Mouse (Mus musculus) heart, postnatal 0 days (tissue): Measurements from ENCODE around the gene Syt3. TPM values are rescaled to one million over a fixed set of nuclear protein-coding genes. Genes with fewer than 3 reads are reported as not detected.

Source experiments
- ATAC-seq: fragments of 200-750 bp; cut with Nextera tagmentation; 2 replicates; pipeline ENCODE4 v1.8.0; 2017; ENCODE audit warnings: low read depth, moderate number of reproducible peaks, moderate library complexity; ENCODE audit not compliant: insufficient read depth
- DNase-seq: peaks from one replicate; pipeline ENCODE4 v3.0.0-alpha.2; 2016; ENCODE audit warnings: low spot score
- H3K27ac ChIP-seq: fragments of 300-500 bp; sonication (generic); 2 replicates; pipeline ENCODE4 v1.5.1; 2014; ENCODE audit warnings: low read depth, mild to moderate bottlenecking
- H3K27me3 ChIP-seq: fragments of 300-500 bp; sonication (generic); 2 replicates; pipeline ENCODE4 v1.6.1; 2014; ENCODE audit warnings: low read length, mixed read lengths; ENCODE audit not compliant: control insufficient read depth, insufficient read depth
- H3K36me3 ChIP-seq: fragments of 300-500 bp; sonication (generic); replicated peaks from 2 replicates; pipeline ENCODE4 v1.6.1; 2014; ENCODE audit warnings: low read length, mixed read lengths; ENCODE audit not compliant: control insufficient read depth, insufficient read depth
- H3K4me1 ChIP-seq: fragments of 300-500 bp; sonication (generic); 2 replicates; pipeline ENCODE4 v1.6.1; 2014; ENCODE audit warnings: antibody characterized with exemption; ENCODE audit not compliant: control insufficient read depth, insufficient read depth
- H3K4me2 ChIP-seq: fragments of 300-500 bp; sonication (generic); 2 replicates; pipeline ENCODE4 v1.6.1; 2014; ENCODE audit warnings: low read depth, mild to moderate bottlenecking, low read length, moderate library complexity
- H3K4me3 ChIP-seq: fragments of 300-500 bp; sonication (generic); 2 replicates; pipeline ENCODE4 v1.5.1; 2014; ENCODE audit warnings: low read depth, low read length
- H3K9ac ChIP-seq: fragments of 300-500 bp; sonication (generic); replicated peaks from 2 replicates; pipeline ENCODE4 v1.6.1; 2014; ENCODE audit warnings: low read depth, low read length, mixed read lengths
- H3K9me3 ChIP-seq: fragments of 300-500 bp; sonication (generic); replicated peaks from 2 replicates; pipeline ENCODE4 v1.6.1; 2016; ENCODE audit warnings: low read length; ENCODE audit not compliant: control insufficient read depth
- CTCF ChIP-seq: IDR thresholded peaks from 2 replicates; pipeline ENCODE4 v1.5.1; 2016; ENCODE audit warnings: antibody characterized with exemption, control low read depth, low read depth
- EP300 ChIP-seq: IDR thresholded peaks from 2 replicates; pipeline ENCODE4 v1.6.1; 2016; ENCODE audit warnings: antibody characterized with exemption, low read depth
- WGBS: fragments of 180-500 bp; shearing (Covaris S2); extraction: QIAGEN DNeasy Blood & Tissue Kit; methylation state at CpG from one replicate; pipeline ENCODE4 v1.1.7; 2014; 5-methylcytosine and 5-hydroxymethylcytosine counted together
- polyA plus RNA-seq: library from polyadenylated mRNA; unstranded; fragments of >200 nt; fragmentation: Nextera tagmentation; extraction: Ambion mirVana; gene quantifications from 2 replicates; pipeline ENCODE4 v1.2.1, GENCODE M21; 2015
- total RNA-seq: library from RNA; depleted of rRNA; stranded (reverse); fragments of >200 nt; gene quantifications from 2 replicates; pipeline ENCODE4 v1.2.3, GENCODE M21; 2014; ENCODE audit warnings: low replicate concordance

The Syt3 gene
- total and polyA plus RNA-seq, 2 experiments from 2014 or later, result 0.86 to 3.1 TPM

DNA sequence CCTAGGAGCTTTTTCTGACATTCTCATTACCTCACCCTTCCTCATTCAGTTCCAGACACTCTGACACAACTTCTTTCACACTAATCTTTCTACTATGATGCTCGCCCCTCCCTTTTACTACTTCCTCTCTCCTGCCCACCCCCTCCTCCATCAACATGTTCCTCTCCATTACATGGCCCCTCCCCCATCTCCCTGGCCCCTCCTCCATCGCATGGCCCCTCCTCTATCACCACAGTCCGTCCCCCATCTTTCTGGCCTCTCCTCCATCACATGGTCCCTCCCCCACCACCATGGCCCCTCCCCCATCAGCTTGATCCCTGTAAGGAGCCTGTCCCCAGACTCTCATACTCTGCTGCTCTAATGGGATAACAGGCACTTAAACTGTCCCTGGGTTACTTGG is 34.9 kb upstream of the Syt3 start:
- Histone ChIP-seq H3K9ac (no peak overlapping the region), H3K27me3 (peaks cover 65% of the 10 kb centered on the region), H3K4me3 (no peak overlapping the region), H3K4me2 (no peak overlapping the region), H3K9me3 (no peaks in the 10 kb centered on the region), H3K36me3 (no peaks in the 10 kb centered on the region), H3K27ac (no peak overlapping the region), H3K4me1 (0 out of 2 replicates have a peak, but pooled peaks cover 4% of the 10 kb centered on the region)
- 21% methylated on average over 3 of the region's 3 CpGs for WGBS
- ATAC-seq (no peak), DNase-seq (no peak)
- no peak for TF ChIP-seq CTCF
- no peak for TF ChIP-seq EP300

- TF ChIP-seq EP300 (no peak), CTCF (peak; percentile 86)
- peaks cover 81% of the 10 kb centered on the region for H3K27me3 ChIP-seq
- no peaks in the 10 kb centered on the region for H3K9me3 ChIP-seq
- H3K4me2 ChIP-seq, result peak overlapping the region; percentile 53
- ATAC-seq (peak; percentile 59; the same call in 1 of the 2 replicates), DNase-seq (peak; percentile 85)
- no peaks in the 10 kb centered on the region for H3K36me3 ChIP-seq
- peak overlapping the region; percentile 19; the same call in 1 of the 2 replicates for H3K4me3 ChIP-seq
- H3K4me1 ChIP-seq, result 0 out of 2 replicates have a peak, but pooled peaks cover 4% of the 10 kb centered on the region
- H3K27ac ChIP-seq, result no peak overlapping the region
- H3K9ac ChIP-seq, result no peak overlapping the region
- whole genome bisulfite sequencing, result 4% methylated on average over 25 of the region's 25 CpGs
Measured at GRCm38 (mm10) chr7:44350957-44351711, 32.8 kb upstream of the Syt3 start.

DNA sequence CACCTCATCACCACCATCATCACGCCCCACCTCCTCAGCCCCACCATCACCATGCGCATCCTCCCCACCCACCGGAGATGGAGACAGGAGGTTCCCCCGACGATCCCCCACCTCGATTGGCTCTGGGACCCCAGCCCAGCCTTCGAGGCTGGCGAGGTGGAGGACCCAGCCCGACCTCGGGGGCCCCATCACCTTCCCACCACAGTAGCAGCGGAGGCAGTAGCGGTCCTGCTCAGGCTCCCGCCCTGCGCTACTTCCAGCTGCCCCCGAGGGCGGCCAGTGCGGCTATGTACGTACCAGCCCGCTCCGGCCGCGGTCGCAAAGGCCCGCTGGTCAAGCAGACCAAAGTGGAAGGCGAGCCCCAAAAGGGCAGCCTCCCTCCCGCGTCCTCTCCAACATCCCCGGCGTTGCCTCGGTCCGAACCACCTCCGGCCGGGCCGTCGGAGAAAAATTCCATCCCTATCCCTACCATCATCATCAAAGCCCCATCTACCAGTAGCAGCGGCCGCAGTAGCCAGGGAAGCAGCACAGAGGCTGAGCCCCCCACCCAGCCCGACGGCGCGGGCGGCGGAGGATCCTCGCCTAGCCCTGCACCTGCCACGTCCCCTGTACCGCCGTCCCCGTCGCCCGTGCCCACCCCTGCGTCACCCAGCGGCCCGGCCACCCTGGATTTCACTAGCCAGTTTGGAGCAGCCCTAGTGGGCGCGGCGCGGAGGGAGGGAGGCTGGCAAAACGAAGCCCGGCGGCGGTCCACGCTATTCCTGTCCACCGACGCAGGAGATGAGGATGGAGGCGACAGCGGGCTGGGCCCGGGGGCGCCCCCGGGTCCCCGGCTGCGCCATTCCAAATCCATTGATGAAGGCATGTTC is 31.8 kb upstream of the Syt3 start:
- no peak overlapping the region for H3K27ac ChIP-seq
- WGBS, result 5% methylated on average over 67 of the region's 71 CpGs
- H3K9me3 ChIP-seq, result no peaks in the 10 kb centered on the region
- 0 out of 2 replicates have a peak, but pooled peaks cover 4% of the 10 kb centered on the region for H3K4me1 ChIP-seq
- no peak overlapping the region for H3K4me3 ChIP-seq
- peaks cover 91% of the 10 kb centered on the region for H3K27me3 ChIP-seq
- no peak overlapping the region for H3K4me2 ChIP-seq
- H3K36me3 ChIP-seq, result no peaks in the 10 kb centered on the region
- ATAC-seq, result no peak
- no peak overlapping the region for H3K9ac ChIP-seq
- no peak for DNase-seq
- TF ChIP-seq CTCF (no peak), EP300 (no peak)

- Histone ChIP-seq H3K4me2 (no peak overlapping the region), H3K36me3 (no peaks in the 10 kb centered on the region), H3K9me3 (no peaks in the 10 kb centered on the region), H3K27ac (no peak overlapping the region), H3K27me3 (peaks cover 92% of the 10 kb centered on the region), H3K9ac (no peak overlapping the region), H3K4me3 (no peak overlapping the region), H3K4me1 (0 out of 2 replicates have a peak, but pooled peaks cover 4% of the 10 kb centered on the region)
- 2% methylated on average over 69 of the region's 71 CpGs for WGBS
- ATAC-seq (no peak), DNase-seq (no peak)
- no peak for TF ChIP-seq CTCF
- no peak for TF ChIP-seq EP300
Measured at GRCm38 (mm10) chr7:44352750-44353600, 30.9 kb upstream of the Syt3 start.
